Mouse (Mus musculus) lung, embryonic 15.5 days (tissue): ENCODE results near the gene Tnrc6b. TPM values are rescaled to one million over a fixed set of nuclear protein-coding genes. Genes with fewer than 3 reads are reported as not detected.

ENCODE experiments used
- ATAC-seq: fragments of 200-750 bp; cut with Nextera tagmentation; 2 replicates; pipeline ENCODE4 v1.8.0; 2017; ENCODE audit warnings: moderate number of reproducible peaks, borderline replicate concordance; ENCODE audit not compliant: low FRiP score, low TSS enrichment; ENCODE audit errors: extremely low read depth
- H3K27ac ChIP-seq: fragments of 300-500 bp; sonication (generic); 2 replicates; pipeline ENCODE4 v1.5.1; 2015; ENCODE audit warnings: moderate library complexity, mild to moderate bottlenecking, inconsistent platforms
- H3K27me3 ChIP-seq: fragments of 300-500 bp; sonication (generic); 2 replicates; pipeline ENCODE4 v1.6.1; 2015; ENCODE audit warnings: inconsistent platforms
- H3K36me3 ChIP-seq: fragments of 300-500 bp; sonication (generic); 2 replicates; pipeline ENCODE4 v1.6.1; 2015; ENCODE audit warnings: inconsistent platforms
- H3K4me1 ChIP-seq: fragments of 300-500 bp; sonication (generic); 2 replicates; pipeline ENCODE4 v1.6.1; 2015; ENCODE audit warnings: inconsistent platforms
- H3K4me2 ChIP-seq: fragments of 300-500 bp; sonication (generic); 2 replicates; pipeline ENCODE4 v1.6.1; 2015; ENCODE audit warnings: inconsistent platforms, mild to moderate bottlenecking, moderate library complexity
- H3K4me3 ChIP-seq: fragments of 300-500 bp; sonication (generic); 2 replicates; pipeline ENCODE4 v1.5.1; 2015; ENCODE audit warnings: mild to moderate bottlenecking, inconsistent platforms
- H3K9ac ChIP-seq: fragments of 300-500 bp; sonication (generic); 2 replicates; pipeline ENCODE4 v1.6.1; 2015; ENCODE audit warnings: inconsistent platforms
- H3K9me3 ChIP-seq: fragments of 300-500 bp; sonication (generic); 2 replicates; pipeline ENCODE4 v1.6.1; 2016; ENCODE audit warnings: inconsistent platforms
- WGBS: fragments of 180-500 bp; shearing (Covaris S2); methylation state at CpG from one replicate; pipeline ENCODE4 v1.1.7; 2015; 5-methylcytosine and 5-hydroxymethylcytosine counted together
- polyA plus RNA-seq: library from polyadenylated mRNA; unstranded; fragments of >200 nt; fragmentation: Nextera tagmentation; extraction: Ambion mirVana; gene quantifications from 2 replicates; pipeline ENCODE4 v1.2.1, GENCODE M21; 2015

The Tnrc6b gene
- polyA plus RNA-seq, 1 experiment from 2014 or later = 27.2 TPM

DNA sequence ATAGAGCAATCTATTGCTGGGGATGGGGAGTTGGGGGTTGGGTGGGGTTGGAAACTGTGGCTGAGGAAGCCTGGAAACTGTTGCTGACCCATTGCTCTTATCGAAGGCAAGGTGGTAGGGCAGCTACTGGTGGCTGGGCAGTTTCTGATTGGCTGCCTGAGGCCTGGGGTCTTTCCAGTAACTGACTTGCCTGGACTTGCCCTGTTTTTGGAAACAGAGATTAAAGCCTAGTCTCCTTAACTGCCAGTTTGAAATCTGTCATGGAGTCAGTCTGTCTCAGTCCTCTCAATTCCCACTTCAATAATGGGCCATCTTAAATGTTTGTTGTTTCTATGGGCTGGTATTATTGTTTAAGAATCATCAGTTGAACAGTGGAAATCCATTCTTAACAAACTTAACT is 63.6 kb downstream of the Tnrc6b start:
- H3K27me3 ChIP-seq = no peaks in the 10 kb centered on the region
- H3K4me1 ChIP-seq = 0 out of 2 replicates have a peak, but pooled peaks cover 7% of the 10 kb centered on the region
- H3K27ac ChIP-seq = no peak overlapping the region
- no peak overlapping the region for H3K9ac ChIP-seq
- H3K36me3 ChIP-seq = no peaks in the 10 kb centered on the region
- no peak overlapping the region for H3K4me2 ChIP-seq
- H3K4me3 ChIP-seq = no peak overlapping the region
- no peak for ATAC-seq
- 95% methylated on average over 1 of the region's 1 CpGs for WGBS
- no peaks in the 10 kb centered on the region for H3K9me3 ChIP-seq

DNA sequence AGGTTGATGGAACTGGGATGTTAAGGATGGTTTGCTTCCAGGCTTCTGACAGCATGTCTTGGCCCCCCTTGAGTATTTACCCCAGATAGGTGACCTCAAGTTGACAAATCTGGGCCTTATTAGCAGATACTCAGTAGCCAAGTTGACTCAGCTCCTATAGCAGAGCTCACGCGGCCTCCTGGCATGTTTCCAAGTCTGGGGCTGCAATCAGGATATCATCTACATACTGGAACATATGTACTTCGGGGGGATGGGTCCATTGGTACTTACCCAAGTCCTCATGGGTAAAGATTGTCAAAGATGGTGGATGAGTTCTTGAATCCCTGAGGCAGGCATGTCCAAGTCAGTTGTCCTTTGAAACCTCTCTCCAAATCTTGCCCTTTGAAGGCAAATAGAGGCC is 67.9 kb downstream of the Tnrc6b start:
- H3K4me1 ChIP-seq = peaks cover under 1% of the 10 kb centered on the region; the same call in 1 of the 2 replicates
- no peak overlapping the region for H3K4me2 ChIP-seq
- no peak overlapping the region for H3K9ac ChIP-seq
- ATAC-seq = no peak
- no peak overlapping the region for H3K27ac ChIP-seq
- H3K27me3 ChIP-seq = no peaks in the 10 kb centered on the region
- 29% methylated on average over 3 of the region's 3 CpGs for WGBS
- H3K36me3 ChIP-seq = no peaks in the 10 kb centered on the region
- H3K4me3 ChIP-seq = no peak overlapping the region
- H3K9me3 ChIP-seq = no peaks in the 10 kb centered on the region

DNA sequence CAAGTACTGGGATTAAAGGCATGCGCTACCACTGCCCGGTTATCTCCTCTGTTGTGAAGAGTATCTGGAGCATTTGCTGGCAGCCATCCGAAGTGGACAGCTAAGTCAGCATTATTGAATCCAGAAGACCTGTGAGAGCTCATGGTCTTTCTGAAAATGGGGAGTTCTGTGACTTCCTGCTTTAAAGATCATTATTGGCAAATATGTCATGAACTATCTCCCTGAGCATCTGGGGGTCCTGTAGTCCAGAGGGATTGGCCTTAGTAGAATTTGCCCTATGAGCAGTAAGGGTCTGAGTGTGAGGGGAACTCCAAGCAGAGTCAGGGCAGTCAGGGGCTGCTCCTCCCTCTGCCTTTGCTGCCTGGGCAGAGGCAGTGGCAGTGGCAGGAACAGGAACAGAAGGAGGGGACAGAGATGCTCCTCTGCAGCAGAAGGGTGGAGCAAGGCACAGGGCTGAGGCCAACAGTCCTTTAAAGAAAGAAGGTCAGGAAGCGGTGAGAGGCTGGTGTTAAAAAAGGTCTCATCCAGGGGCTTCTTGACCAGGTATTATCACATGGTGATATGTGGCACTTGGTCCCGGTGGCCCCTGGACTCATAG is 69.1 kb downstream of the Tnrc6b start:
- no peak overlapping the region for H3K4me3 ChIP-seq
- 86% methylated on average over 5 of the region's 5 CpGs for WGBS
- peaks cover 10% of the 10 kb centered on the region; the same call in 1 of the 2 replicates for H3K4me1 ChIP-seq
- H3K9me3 ChIP-seq = no peaks in the 10 kb centered on the region
- H3K9ac ChIP-seq = no peak overlapping the region
- ATAC-seq = no peak
- H3K27ac ChIP-seq = no peak overlapping the region
- no peak overlapping the region for H3K4me2 ChIP-seq
- no peaks in the 10 kb centered on the region for H3K27me3 ChIP-seq
- no peaks in the 10 kb centered on the region for H3K36me3 ChIP-seq

DNA sequence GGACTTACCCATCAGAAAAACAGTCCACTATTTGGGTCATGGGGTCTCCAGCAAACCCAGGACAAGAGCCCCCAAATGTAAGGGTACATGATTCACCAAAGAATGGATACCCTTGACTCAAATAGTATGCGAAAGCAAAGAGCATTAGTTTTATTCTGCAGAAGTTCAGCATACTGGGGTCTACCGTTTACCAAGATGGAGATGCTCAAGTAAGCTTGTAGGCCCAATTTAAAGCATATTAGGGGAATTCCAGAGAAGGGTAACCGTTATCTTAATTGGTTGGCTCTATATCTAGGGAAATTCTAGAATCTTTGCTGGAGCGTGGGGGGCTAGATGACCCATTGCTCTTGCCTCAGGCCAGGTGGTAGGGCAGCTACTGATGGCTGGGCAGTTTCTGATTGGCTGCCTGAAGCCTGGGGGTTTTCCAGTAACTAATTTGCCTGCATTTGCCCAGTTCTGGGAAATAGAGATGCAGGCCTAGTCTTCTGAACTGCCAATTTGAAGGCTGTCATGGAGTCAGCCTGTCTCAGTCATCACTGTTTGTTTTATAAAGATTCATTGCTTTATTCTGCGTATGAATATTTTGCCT is 70.2 kb downstream of the Tnrc6b start:
- H3K27ac ChIP-seq = no peak overlapping the region
- H3K9ac ChIP-seq = no peak overlapping the region
- no peaks in the 10 kb centered on the region for H3K36me3 ChIP-seq
- H3K27me3 ChIP-seq = no peaks in the 10 kb centered on the region
- no peak overlapping the region for H3K4me2 ChIP-seq
- peaks cover 10% of the 10 kb centered on the region; the same call in 1 of the 2 replicates for H3K4me1 ChIP-seq
- H3K4me3 ChIP-seq = no peak overlapping the region
- WGBS = 84% methylated on average over 5 of the region's 5 CpGs
- no peaks in the 10 kb centered on the region for H3K9me3 ChIP-seq
- no peak for ATAC-seq

- Histone ChIP-seq H3K27ac (0 out of 2 replicates have a peak overlapping the region, but pooled peaks have one; percentile 2), H3K4me1 (peaks cover 10% of the 10 kb centered on the region; the same call in 1 of the 2 replicates), H3K9ac (no peak overlapping the region), H3K4me3 (no peak overlapping the region), H3K4me2 (0 out of 2 replicates have a peak overlapping the region, but pooled peaks have one; percentile 2), H3K36me3 (no peaks in the 10 kb centered on the region), H3K27me3 (no peaks in the 10 kb centered on the region), H3K9me3 (no peaks in the 10 kb centered on the region)
- 26% methylated on average over 7 of the region's 7 CpGs for WGBS
- peak; percentile 70 for ATAC-seq
Observed at GRCm38 (mm10) chr15:80784553-80784971, 73.4 kb downstream of the Tnrc6b start.

GRCm38 (mm10) chr15:80785699-80786098 is 74.6 kb downstream of the Tnrc6b start:
- Histone ChIP-seq H3K9ac (no peak overlapping the region), H3K27ac (no peak overlapping the region), H3K9me3 (no peaks in the 10 kb centered on the region), H3K4me3 (no peak overlapping the region), H3K36me3 (no peaks in the 10 kb centered on the region), H3K4me1 (peaks cover 10% of the 10 kb centered on the region; the same call in 1 of the 2 replicates), H3K27me3 (no peaks in the 10 kb centered on the region), H3K4me2 (no peak overlapping the region)
- ATAC-seq = no peak
- WGBS = 88% methylated on average over 1 of the region's 1 CpGs

- Histone ChIP-seq H3K36me3 (no peaks in the 10 kb centered on the region), H3K4me1 (peaks cover 10% of the 10 kb centered on the region; the same call in 1 of the 2 replicates), H3K9ac (no peak overlapping the region), H3K4me3 (no peak overlapping the region), H3K9me3 (no peaks in the 10 kb centered on the region), H3K27ac (no peak overlapping the region), H3K4me2 (no peak overlapping the region), H3K27me3 (no peaks in the 10 kb centered on the region)
- WGBS = 86% methylated on average over 4 of the region's 4 CpGs
- no peak for ATAC-seq
Observed at GRCm38 (mm10) chr15:80787746-80788145, 76.6 kb downstream of the Tnrc6b start.

DNA sequence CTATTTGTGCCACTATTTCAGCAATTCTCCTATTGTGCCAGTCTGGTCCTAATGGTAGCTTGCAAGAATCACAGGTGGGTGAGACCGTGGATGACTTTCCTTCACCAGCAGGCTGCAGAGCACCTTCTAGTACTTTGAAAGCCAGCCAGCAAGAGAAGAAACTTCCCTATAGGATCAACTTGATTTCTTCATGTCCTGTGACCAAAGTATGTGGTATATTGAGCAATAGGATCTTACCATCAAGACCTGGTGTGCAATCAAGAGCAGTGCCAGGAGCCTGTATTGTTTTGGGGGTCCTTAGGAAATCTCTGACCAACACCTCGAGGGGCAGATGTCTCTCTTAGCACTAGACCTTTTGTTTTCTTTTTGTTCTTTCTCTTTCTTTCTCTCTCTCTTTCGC is 81.4 kb downstream of the Tnrc6b start:
- Histone ChIP-seq H3K9ac (no peak overlapping the region), H3K4me1 (peaks cover 4% of the 10 kb centered on the region), H3K9me3 (no peaks in the 10 kb centered on the region), H3K4me2 (no peak overlapping the region), H3K4me3 (no peak overlapping the region), H3K27me3 (no peaks in the 10 kb centered on the region), H3K36me3 (no peaks in the 10 kb centered on the region), H3K27ac (no peak overlapping the region)
- 76% methylated on average over 3 of the region's 3 CpGs for WGBS
- ATAC-seq = no peak

GRCm38 (mm10) chr15:80795076-80795475 is 84.0 kb downstream of the Tnrc6b start:
- H3K4me2 ChIP-seq = no peak overlapping the region
- no peak overlapping the region for H3K27ac ChIP-seq
- H3K4me1 ChIP-seq = peaks cover 8% of the 10 kb centered on the region
- WGBS = 89% methylated on average over 1 of the region's 1 CpGs
- H3K27me3 ChIP-seq = no peaks in the 10 kb centered on the region
- H3K9me3 ChIP-seq = no peaks in the 10 kb centered on the region
- ATAC-seq = no peak
- H3K9ac ChIP-seq = no peak overlapping the region
- no peak overlapping the region for H3K4me3 ChIP-seq
- no peaks in the 10 kb centered on the region for H3K36me3 ChIP-seq

GRCm38 (mm10) chr15:80797757-80798156 is 86.6 kb downstream of the Tnrc6b start:
- no peaks in the 10 kb centered on the region for H3K36me3 ChIP-seq

DNA sequence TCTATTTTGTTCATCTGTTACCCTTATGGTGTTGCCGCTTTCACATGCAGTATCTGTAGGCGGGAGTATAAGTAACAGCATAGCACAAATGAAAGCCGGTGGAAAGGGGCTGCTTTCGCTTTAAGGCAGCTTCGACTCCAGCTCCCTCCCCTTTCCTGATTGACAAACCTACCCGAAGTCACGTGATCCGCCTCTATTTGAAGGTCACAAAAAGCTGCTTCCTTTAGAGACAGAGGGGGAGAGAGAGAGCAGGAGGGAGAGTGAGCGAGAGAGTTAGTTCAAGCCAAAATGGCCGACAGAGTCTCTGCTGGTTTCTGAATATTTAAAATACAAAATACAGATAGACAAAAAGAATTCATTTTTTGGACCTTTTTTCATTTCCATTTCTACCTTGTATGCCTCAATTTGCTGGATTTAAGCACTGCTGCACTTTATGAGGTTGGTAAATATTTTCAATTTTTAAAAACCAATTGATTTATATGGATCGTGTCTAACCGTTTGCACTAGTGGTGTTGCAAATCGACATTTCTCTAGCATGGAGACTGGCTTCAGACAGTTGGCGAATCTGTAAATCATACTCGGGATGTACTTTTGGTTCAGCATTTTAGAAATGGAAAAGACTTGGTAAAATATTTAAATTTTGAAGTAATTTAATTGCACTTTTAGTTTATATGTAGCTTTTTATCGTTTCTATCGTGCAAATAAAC is 87.4 kb downstream of the Tnrc6b start:
- peak overlapping the region; percentile 65 for H3K9ac ChIP-seq
- H3K27me3 ChIP-seq = no peaks in the 10 kb centered on the region
- under 1% methylated on average over 17 of the region's 17 CpGs for WGBS
- peak overlapping the region; percentile 90 for H3K27ac ChIP-seq
- ATAC-seq = peak; percentile 93
- peaks cover 29% of the 10 kb centered on the region for H3K4me1 ChIP-seq
- no peaks in the 10 kb centered on the region for H3K36me3 ChIP-seq
- H3K9me3 ChIP-seq = no peaks in the 10 kb centered on the region
- H3K4me2 ChIP-seq = peak overlapping the region; percentile 64
- H3K4me3 ChIP-seq = peak overlapping the region; percentile 55

More at GRCm38 (mm10) chr15:80797757-80798156, 86.6 kb downstream of the Tnrc6b start:
- Histone ChIP-seq H3K9me3 (no peaks in the 10 kb centered on the region), H3K9ac (peak overlapping the region; percentile 39), H3K4me3 (peak overlapping the region; percentile 55), H3K4me1 (peaks cover 25% of the 10 kb centered on the region), H3K4me2 (peak overlapping the region; percentile 64), H3K27me3 (no peaks in the 10 kb centered on the region), H3K27ac (peak overlapping the region; percentile 90)
- WGBS = 1% methylated on average over 6 of the region's 6 CpGs
- ATAC-seq = peak; percentile 73
